Mouse (Mus musculus): ENCODE measurements around the gene Gstm4. TPM values are rescaled to one million over a fixed set of nuclear protein-coding genes. Genes with fewer than 3 reads are reported as not detected.
"Not testable (repeated sequence)": the region's sequence is repeated elsewhere in the genome, so short reads cannot be mapped to it uniquely, and the experiment has no call there.

The Gstm4 gene
- polyA plus RNA-seq, 1 experiment, result 16.1 TPM

DNA sequence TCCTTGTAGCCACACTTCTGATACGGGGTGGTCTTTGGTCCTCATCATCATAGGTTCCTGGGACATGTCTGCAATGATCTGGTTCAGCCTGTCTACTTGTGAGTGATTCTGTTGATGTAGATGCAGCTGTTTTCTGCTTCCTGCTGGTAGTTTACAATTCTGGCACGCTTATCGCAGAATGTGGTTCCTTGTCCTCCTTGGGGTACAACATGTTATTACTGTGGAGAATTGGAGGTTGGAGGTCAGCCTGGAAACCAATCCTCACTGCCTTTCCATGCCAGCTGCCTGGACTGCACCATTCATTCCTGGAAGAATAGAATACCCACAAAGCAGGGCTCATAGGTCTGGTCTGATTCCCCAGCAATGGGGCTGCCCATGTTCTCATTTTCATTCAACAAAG, 45.2 kb downstream of the Gstm4 start:
- TF ChIP-seq CTCF (IDR thresholded peaks at IDR 0.05; ENCODE audit: extremely low read depth, insufficient read depth, low read length) (no peak), POLR2A (IDR thresholded peaks at IDR 0.05; ENCODE audit: extremely low read depth, insufficient read depth, low read length) (no peak)
- Histone ChIP-seq H3K4me3 (ENCODE audit: insufficient read depth, low read length) (no peak overlapping the region), H3K4me1 (ENCODE audit: control insufficient read depth, insufficient read depth, low read length) (no peaks in the 10 kb centered on the region), H3K27ac (ENCODE audit: insufficient read depth, low read length) (no peak overlapping the region)

DNA sequence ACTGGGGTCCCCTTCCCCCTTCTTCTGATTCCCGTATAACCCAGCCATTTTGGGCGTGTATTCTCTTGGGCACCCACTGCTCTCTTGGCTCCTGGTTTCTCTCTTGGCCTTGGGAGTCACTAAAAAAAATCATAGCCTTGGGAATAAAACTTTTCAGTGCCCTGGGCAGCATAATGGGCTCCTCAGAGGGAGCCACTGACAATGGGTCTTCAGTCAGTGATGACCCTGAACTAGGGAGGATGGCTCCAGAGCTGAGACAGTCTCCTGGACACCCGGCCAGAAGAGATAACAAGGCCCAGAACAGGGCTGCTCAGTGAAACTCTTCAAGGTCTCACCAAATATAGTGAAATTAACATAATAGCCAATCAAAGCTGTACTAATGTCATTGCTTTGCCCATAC, 46.1 kb downstream of the Gstm4 start:
- TF ChIP-seq POLR2A (IDR thresholded peaks at IDR 0.05; ENCODE audit: extremely low read depth, insufficient read depth, low read length) (no peak), CTCF (IDR thresholded peaks at IDR 0.05; ENCODE audit: extremely low read depth, insufficient read depth, low read length) (no peak)
- Histone ChIP-seq H3K4me1 (ENCODE audit: control insufficient read depth, insufficient read depth, low read length) (no peaks in the 10 kb centered on the region), H3K27ac (ENCODE audit: insufficient read depth, low read length) (no peak overlapping the region), H3K4me3 (ENCODE audit: insufficient read depth, low read length) (no peak overlapping the region)

DNA sequence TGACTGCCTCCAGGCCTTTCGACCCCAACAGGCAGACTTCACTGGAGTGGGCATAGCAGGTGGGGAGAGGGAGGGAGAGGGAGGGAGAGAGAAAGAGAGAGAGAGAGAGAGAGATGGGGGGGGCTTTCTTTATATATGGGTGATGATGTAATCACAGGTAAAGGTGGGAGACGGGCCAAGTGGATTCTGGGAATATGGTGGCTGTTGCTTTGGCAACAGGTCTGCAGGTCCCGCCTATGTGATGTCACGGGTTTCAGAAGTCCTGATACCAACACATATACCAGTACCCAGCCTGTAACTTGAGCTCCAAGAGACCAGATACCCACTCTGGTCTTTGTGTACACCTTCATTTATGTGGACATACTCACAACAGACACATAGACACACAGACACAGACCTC, 48.1 kb downstream of the Gstm4 start:
- no peak overlapping the region for H3K27ac ChIP-seq (ENCODE audit: insufficient read depth, low read length)
- no peaks in the 10 kb centered on the region for H3K4me1 ChIP-seq (ENCODE audit: control insufficient read depth, insufficient read depth, low read length)

GRCm38 (mm10) chr3:107995974-107996373, 48.7 kb downstream of the Gstm4 start:
- H3K4me1 ChIP-seq (ENCODE audit: control insufficient read depth, insufficient read depth, low read length); H3K4me3 ChIP-seq (ENCODE audit: insufficient read depth, low read length); H3K27ac ChIP-seq (ENCODE audit: insufficient read depth, low read length): not testable (repeated sequence)

More for the DNA sequence above, 48.1 kb downstream of the Gstm4 start:
- no peak for TF ChIP-seq CTCF (IDR thresholded peaks at IDR 0.05; ENCODE audit: extremely low read depth, insufficient read depth, low read length)
- no peak for TF ChIP-seq POLR2A (IDR thresholded peaks at IDR 0.05; ENCODE audit: extremely low read depth, insufficient read depth, low read length)
- H3K4me3 ChIP-seq (ENCODE audit: insufficient read depth, low read length), result no peak overlapping the region

Other genes starting within 250 kb of the Gstm4 start
- not detected in 2 replicates for gene Eps8l3, start 167.7 kb downstream of the Gstm4 start, polyA plus RNA-seq (2012; rRNA removed)
- 504 and 512 TPM in 2 replicates for gene Gstm5, start 149.1 kb downstream of the Gstm4 start, polyA plus RNA-seq (2012; rRNA removed)
- gene Gstm7, start 113.1 kb downstream of the Gstm4 start, polyA plus RNA-seq (2012; rRNA removed), result 32.5 and 37.0 TPM in 2 replicates
- 5.4 and 6.4 TPM in 2 replicates for gene Gstm6, start 101.1 kb downstream of the Gstm4 start, polyA plus RNA-seq (2012; rRNA removed)
- gene Gstm3, start 75.6 kb downstream of the Gstm4 start, polyA plus RNA-seq (2012; rRNA removed), result 0.08 TPM in 1 of 2 replicates, not detected in the other
- gene Gstm2, start 58.4 kb downstream of the Gstm4 start, polyA plus RNA-seq (2012; rRNA removed), result 5.3 and 5.6 TPM in 2 replicates
- gene Gstm1, start 26.9 kb downstream of the Gstm4 start, polyA plus RNA-seq (2012; rRNA removed), result 426 and 510 TPM in 2 replicates
- 76.3 and 76.8 TPM in 2 replicates for gene Ampd2, start 41.8 kb upstream of the Gstm4 start, polyA plus RNA-seq (2012; rRNA removed)
- gene Gnat2, start 47.9 kb upstream of the Gstm4 start, polyA plus RNA-seq (2012; rRNA removed), result 0.15 TPM in 1 of 2 replicates, not detected in the other
- 24.9 and 27.0 TPM in 2 replicates for gene Gnai3, start 101.3 kb upstream of the Gstm4 start, polyA plus RNA-seq (2012; rRNA removed)
- gene Gpr61, start 110.0 kb upstream of the Gstm4 start, polyA plus RNA-seq (2012; rRNA removed), result 12.3 and 13.2 TPM in 2 replicates
- 43.7 and 49.2 TPM in 2 replicates for gene Amigo1, start 141.4 kb upstream of the Gstm4 start, polyA plus RNA-seq (2012; rRNA removed)
- 15.0 and 16.9 TPM in 2 replicates for gene Cyb561d1, start 156.3 kb upstream of the Gstm4 start, polyA plus RNA-seq (2012; rRNA removed)
- gene Atxn7l2, start 166.0 kb upstream of the Gstm4 start, polyA plus RNA-seq (2012; rRNA removed), result 36.5 and 43.0 TPM in 2 replicates
- 2.1 and 2.7 TPM in 2 replicates for gene Sypl2, start 181.8 kb upstream of the Gstm4 start, polyA plus RNA-seq (2012; rRNA removed)
- gene Psma5, start 212.0 kb upstream of the Gstm4 start, polyA plus RNA-seq (2012; rRNA removed), result 114 and 121 TPM in 2 replicates
- gene Sort1, start 239.2 kb upstream of the Gstm4 start, polyA plus RNA-seq (2012; rRNA removed), result 197 and 198 TPM in 2 replicates

Data from cortical plate, adult 2 months (tissue).